Mouse (Mus musculus) CH12.LX (cell line): ENCODE measurements around the gene Ndufb2.

ENCODE experiments used
- EP300 ChIP-seq: IDR thresholded peaks from 2 replicates; pipeline ENCODE4 v1.6.1; 2011; ENCODE audit warnings: low read length, improper control_type of control experiment
- USF2 ChIP-seq: conservative IDR thresholded peaks from 2 replicates; pipeline ENCODE4 v1.6.1; 2011; ENCODE audit warnings: low read depth, low read length, improper control_type of control experiment

- TF ChIP-seq EP300 (no peak), USF2 (no peak)
Observed at GRCm38 (mm10) chr6:39570426-39570825, 21.9 kb upstream of the Ndufb2 start.
